ENCODE assay signal across 8 mouse cellular contexts in the genomic region with DNA sequence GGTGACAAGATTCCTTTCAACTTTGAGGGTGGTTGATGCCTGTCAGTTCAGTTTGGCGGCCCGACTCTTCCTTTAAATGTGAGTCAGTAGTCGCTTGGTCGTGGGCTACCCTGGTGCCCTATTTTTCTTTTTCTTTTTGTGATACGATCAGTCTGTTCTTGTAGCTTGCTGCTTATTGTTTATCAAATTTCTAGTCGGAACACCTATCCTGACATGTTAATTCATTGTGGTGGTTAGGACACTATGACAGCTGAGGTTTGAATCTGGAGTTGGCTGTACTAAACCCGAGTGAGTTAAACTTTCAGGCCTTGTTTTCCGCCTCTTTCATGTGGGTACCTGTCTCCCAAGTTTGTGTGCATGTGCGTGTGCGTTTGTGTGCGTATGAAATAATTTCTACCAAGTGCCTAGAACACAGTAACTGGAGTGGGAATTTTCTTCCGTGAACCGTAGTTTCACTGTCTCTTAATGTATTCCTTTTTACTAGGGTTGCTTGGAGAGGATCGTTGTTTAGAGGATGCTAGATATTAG. TPM values are rescaled to one million over a fixed set of nuclear protein-coding genes. Genes with fewer than 3 reads are reported as not detected.
DNase-seq lines count a peak whose midpoint lies in the region; ATAC-seq lines count a peak whose summit lies in the region.

No protein-coding gene starts in this region.

- H3K27me3 ChIP-seq in lung, embryonic 16.5 days (ENCODE audit: control insufficient read depth, insufficient read depth, low read depth, low read length) = no peaks in the 10 kb centered on the region
- no peaks in the 10 kb centered on the region for H3K27me3 ChIP-seq in neural tube, embryonic 12.5 days (replicated peaks)

- peaks cover 18% of the 10 kb centered on the region for H3K4me1 ChIP-seq in lung, embryonic 16.5 days (replicated peaks; ENCODE audit: control insufficient read depth, insufficient read depth, low read length)
- H3K4me1 ChIP-seq in neural tube, embryonic 12.5 days = peaks cover 19% of the 10 kb centered on the region

- H3K36me3 ChIP-seq in lung, embryonic 16.5 days (ENCODE audit: control insufficient read depth, insufficient read depth, low read length) = peaks cover 18% of the 10 kb centered on the region
- H3K36me3 ChIP-seq in neural tube, embryonic 12.5 days = peaks cover 31% of the 10 kb centered on the region

- 3% methylated on average over 14 of the region's 14 CpGs for WGBS in lung, embryonic 16.5 days
- 8% methylated on average over 14 of the region's 14 CpGs for WGBS in neural tube, embryonic 12.5 days

- H3K9me3 ChIP-seq in lung, embryonic 16.5 days (ENCODE audit: control insufficient read depth, low read length) = no peaks in the 10 kb centered on the region
- no peaks in the 10 kb centered on the region for H3K9me3 ChIP-seq in neural tube, embryonic 12.5 days

- H3K4me2 ChIP-seq in lung, embryonic 16.5 days (ENCODE audit: low read depth, low read length) = peak overlapping the region; percentile 69
- peak overlapping the region; percentile 77 for H3K4me2 ChIP-seq in neural tube, embryonic 12.5 days (replicated peaks)

- H3K27ac ChIP-seq in lung, embryonic 16.5 days (ENCODE audit: low read length) = peak overlapping the region; percentile 86
- no peak overlapping the region; the same call in 1 of the 2 replicates for H3K27ac ChIP-seq in neural tube, embryonic 12.5 days

- peak overlapping the region; percentile 83 for H3K9ac ChIP-seq in lung, embryonic 16.5 days (ENCODE audit: low read length)
- peak overlapping the region; percentile 96 for H3K9ac ChIP-seq in neural tube, embryonic 12.5 days

- H3K4me3 ChIP-seq in lung, embryonic 16.5 days (ENCODE audit: low read length) = peak overlapping the region; percentile 63
- peak overlapping the region; percentile 96 for H3K4me3 ChIP-seq in neural tube, embryonic 12.5 days

- DNase-seq in lung, postnatal 4 days = no peak
- peak; percentile 29 for DNase-seq in c-Kit-positive CD71-positive TER-119-positive erythroid progenitor cells, embryonic 14.5 days (ENCODE audit: low spot score)
- DNase-seq in induced T-regulatory cell, adult 2 months (ENCODE audit: low read depth) = peak; percentile 66
- no peak for DNase-seq in cerebellum, postnatal 36 days
- no peak for DNase-seq in spleen, postnatal 10 days (ENCODE audit: low spot score in 2 of 2)
- DNase-seq in spleen, postnatal 4 days (ENCODE audit: low spot score in 2 of 2) = no peak

- no peak for ATAC-seq in lung, embryonic 16.5 days (ENCODE audit: low read depth)
- ATAC-seq in neural tube, embryonic 12.5 days (ENCODE audit: low FRiP score, low read depth) = no peak

RNA-seq across cellular contexts. Expression of gene Nxf1, which starts 0.7 kb away (rescaled TPM):
- 186 and 190 TPM in 2 replicates for polyA plus RNA-seq in lung, embryonic 16.5 days (2015; fragmentation: Nextera tagmentation; extraction: Ambion mirVana)
- 186 and 216 TPM in 2 replicates for polyA plus RNA-seq in neural tube, embryonic 12.5 days (2016; fragmentation: Nextera tagmentation; extraction: Ambion mirVana)

RNA-seq across cellular contexts. Expression of gene Tmem223, which starts 13.3 kb away (rescaled TPM):
- polyA plus RNA-seq in lung, embryonic 16.5 days (2015; fragmentation: Nextera tagmentation; extraction: Ambion mirVana) = 188 and 194 TPM in 2 replicates
- 199 and 210 TPM in 2 replicates for polyA plus RNA-seq in neural tube, embryonic 12.5 days (2016; fragmentation: Nextera tagmentation; extraction: Ambion mirVana)

RNA-seq across cellular contexts. Expression of gene Stx5a, which starts 16.3 kb away (rescaled TPM):
- polyA plus RNA-seq in lung, embryonic 16.5 days (2015; fragmentation: Nextera tagmentation; extraction: Ambion mirVana) = 162 and 174 TPM in 2 replicates
- polyA plus RNA-seq in neural tube, embryonic 12.5 days (2016; fragmentation: Nextera tagmentation; extraction: Ambion mirVana) = 129 TPM in 2 replicates

RNA-seq across cellular contexts. Expression of gene Tmem179b, which starts 16.7 kb away (rescaled TPM):
- polyA plus RNA-seq in lung, embryonic 16.5 days (2015; fragmentation: Nextera tagmentation; extraction: Ambion mirVana) = 88.2 and 89.7 TPM in 2 replicates
- polyA plus RNA-seq in neural tube, embryonic 12.5 days (2016; fragmentation: Nextera tagmentation; extraction: Ambion mirVana) = 37.2 and 39.0 TPM in 2 replicates

RNA-seq across cellular contexts. Expression of gene 1700092M07Rik, which starts 17.0 kb away (rescaled TPM):
- polyA plus RNA-seq in lung, embryonic 16.5 days (2015; fragmentation: Nextera tagmentation; extraction: Ambion mirVana) = 0.83 and 2.7 TPM in 2 replicates
- polyA plus RNA-seq in neural tube, embryonic 12.5 days (2016; fragmentation: Nextera tagmentation; extraction: Ambion mirVana) = 2.3 and 3.6 TPM in 2 replicates

Comparison
In these comparisons a context has a peak if more than half of its experiments do, and no peak if none do; other contexts are left out.
1. DNase-seq: peak in c-Kit-positive CD71-positive TER-119-positive erythroid progenitor cells, embryonic 14.5 days (single experiment) and induced T-regulatory cell, adult 2 months (single experiment); none in lung, postnatal 4 days (0 of 2), cerebellum, postnatal 36 days (0 of 2), spleen, postnatal 10 days (0 of 2) and spleen, postnatal 4 days (0 of 2).